Mouse (Mus musculus): ENCODE results near the gene Olfr1275. TPM values are rescaled to one million over a fixed set of nuclear protein-coding genes. Genes with fewer than 3 reads are reported as not detected.

The Olfr1275 gene
- not detected for polyA plus RNA-seq (2017; shearing (Covaris generic))

DNA sequence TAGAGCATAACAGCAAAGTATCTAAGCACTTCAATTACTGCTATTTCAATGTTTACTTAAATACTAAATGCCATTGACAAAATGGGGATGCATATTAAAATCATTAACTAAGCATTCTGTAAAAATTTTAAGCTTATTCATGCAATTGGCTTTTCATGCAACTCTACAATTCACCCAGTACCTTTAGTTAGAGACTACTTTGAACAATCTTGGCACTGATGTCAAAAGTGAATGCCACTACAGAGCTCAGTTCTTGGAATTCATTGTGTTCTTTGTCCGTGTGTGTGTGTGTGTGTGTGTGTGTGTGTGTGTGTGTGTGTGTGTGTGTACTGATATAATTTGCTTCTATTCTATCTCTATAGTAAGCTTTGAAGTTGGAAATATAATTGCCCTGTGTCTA is at the start of gene Olfr1275:
Gene Olfr1275, minus strand, starts transcription at position 101 of the 400 bp plus-strand sequence.

DNA sequence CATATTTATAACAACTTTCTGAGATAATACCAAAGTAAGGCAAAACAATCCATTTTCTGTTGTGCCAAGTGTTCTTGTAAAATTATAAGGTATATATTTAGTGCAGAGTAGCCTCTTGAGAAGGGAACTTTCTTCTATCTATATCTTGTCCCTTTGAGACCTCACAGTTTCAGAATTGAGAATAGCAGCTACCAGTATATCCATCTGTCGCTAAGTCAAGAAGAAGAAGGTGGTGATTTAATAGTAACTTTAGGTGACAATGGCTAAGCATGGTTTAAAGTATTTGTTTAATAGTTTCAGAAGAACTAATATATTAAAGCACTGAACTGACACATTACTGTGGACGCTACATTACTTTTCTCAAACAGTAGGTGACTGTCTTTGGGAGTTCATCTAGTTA is 38.9 kb upstream of the Olfr1275 start, which contains the start of gene Olfr1277:
Gene Olfr1277, minus strand, starts transcription at position 101 of the 400 bp plus-strand sequence.

DNA sequence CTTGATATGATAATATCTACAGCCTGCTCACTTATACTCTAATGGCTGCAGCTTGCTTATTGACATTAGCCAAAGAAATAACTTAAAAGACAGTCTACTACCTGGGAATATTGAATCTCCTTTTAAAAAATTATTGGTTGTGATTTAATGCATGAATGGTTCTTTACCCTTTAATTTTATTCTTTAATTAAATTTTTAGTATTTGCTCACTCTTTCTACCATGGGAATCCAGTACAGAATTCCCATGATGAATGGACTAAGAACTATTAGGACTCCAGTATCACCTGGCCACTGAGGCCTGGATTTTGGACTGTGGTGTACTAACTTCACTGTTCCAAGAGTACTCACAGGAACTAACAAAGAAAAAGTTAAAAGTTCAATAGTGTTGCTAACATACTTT is 19.1 kb upstream of the Olfr1275 start, which contains the start of gene Olfr1276:
Gene Olfr1276, plus strand, starts transcription at position 301 of the 400 bp plus-strand sequence.

DNA sequence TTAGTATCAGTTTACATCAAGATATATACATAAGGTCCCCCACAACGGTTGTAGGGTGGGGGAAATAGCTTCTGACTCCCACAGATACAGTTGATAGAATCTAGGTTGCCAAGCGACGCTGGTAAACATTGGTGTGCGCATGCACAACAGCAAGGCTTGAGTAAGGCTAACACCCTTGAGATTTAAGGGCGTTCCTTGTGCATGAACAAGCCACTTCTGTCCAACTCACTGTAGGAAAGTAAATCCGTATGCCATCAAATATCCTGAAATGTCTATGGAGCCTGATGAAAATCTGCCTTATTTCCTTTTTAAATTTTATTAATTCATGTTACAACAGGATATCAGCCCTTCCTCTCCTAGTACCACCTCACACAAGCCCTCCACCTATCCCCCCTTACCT is 5.6 kb downstream of the Olfr1275 start, which contains the start of gene 4930430A15Rik:
Gene 4930430A15Rik, minus strand, starts transcription at position 101 of the 400 bp plus-strand sequence.

Other genes with a start within 250 kb of the Olfr1275 start
- not detected for gene Gm13941, start 129.3 kb downstream of the Olfr1275 start, polyA plus RNA-seq (2017; shearing (Covaris generic))
- not detected for gene Gm15130, start 82.3 kb downstream of the Olfr1275 start, polyA plus RNA-seq (2017; shearing (Covaris generic))
- not detected for gene 4930430A15Rik, start 5.7 kb downstream of the Olfr1275 start, polyA plus RNA-seq (2017; shearing (Covaris generic))
- not detected for gene Olfr1276, start 19.2 kb upstream of the Olfr1275 start, polyA plus RNA-seq (2017; shearing (Covaris generic))
- gene Olfr1277, start 38.8 kb upstream of the Olfr1275 start, polyA plus RNA-seq (2017; shearing (Covaris generic)): not detected
- not detected for gene Olfr1278, start 54.9 kb upstream of the Olfr1275 start, polyA plus RNA-seq (2017; shearing (Covaris generic))
- not detected for gene Olfr1279, start 65.3 kb upstream of the Olfr1275 start, polyA plus RNA-seq (2017; shearing (Covaris generic))
- not detected for gene Olfr1280, start 78.7 kb upstream of the Olfr1275 start, polyA plus RNA-seq (2017; shearing (Covaris generic))
- gene Olfr1281, start 91.2 kb upstream of the Olfr1275 start, polyA plus RNA-seq (2017; shearing (Covaris generic)): not detected
- not detected for gene Olfr1282, start 100.8 kb upstream of the Olfr1275 start, polyA plus RNA-seq (2017; shearing (Covaris generic))
- not detected for gene Olfr1283, start 131.5 kb upstream of the Olfr1275 start, polyA plus RNA-seq (2017; shearing (Covaris generic))
- not detected for gene Olfr1284, start 140.2 kb upstream of the Olfr1275 start, polyA plus RNA-seq (2017; shearing (Covaris generic))
- not detected for gene Olfr1286, start 187.8 kb upstream of the Olfr1275 start, polyA plus RNA-seq (2017; shearing (Covaris generic))
- not detected for gene Olfr1287, start 213.9 kb upstream of the Olfr1275 start, polyA plus RNA-seq (2017; shearing (Covaris generic))
- gene Olfr1288, start 238.8 kb upstream of the Olfr1275 start, polyA plus RNA-seq (2017; shearing (Covaris generic)): not detected
- gene Olfr1289, start 245.5 kb upstream of the Olfr1275 start, polyA plus RNA-seq (2017; shearing (Covaris generic)): not detected

Data from activated CD4-positive, CD25-positive, alpha-beta regulatory T cell, adult 9 weeks (primary cell).